Mouse (Mus musculus) limb, embryonic 10.5 days (tissue): ENCODE measurements around the gene Lrrc32. TPM values are rescaled to one million over a fixed set of nuclear protein-coding genes. Genes with fewer than 3 reads are reported as not detected.

Experiments
- DNase-seq: peaks from one replicate; pipeline ENCODE4 v3.0.0-alpha.2; 2017; ENCODE audit warnings: low spot score
- H3K27ac ChIP-seq: fragments of 300-500 bp; sonication (generic); 2 replicates; pipeline ENCODE4 v1.5.1; 2016; ENCODE audit warnings: mild to moderate bottlenecking
- H3K27me3 ChIP-seq: fragments of 300-500 bp; sonication (generic); 2 replicates; pipeline ENCODE4 v1.6.1; 2016; ENCODE audit warnings: low read depth, mild to moderate bottlenecking; ENCODE audit not compliant: poor library complexity, severe bottlenecking
- H3K36me3 ChIP-seq: fragments of 300-500 bp; sonication (generic); 2 replicates; pipeline ENCODE4 v1.6.1; 2016; ENCODE audit warnings: mild to moderate bottlenecking, moderate library complexity
- H3K4me1 ChIP-seq: fragments of 300-500 bp; sonication (generic); 2 replicates; pipeline ENCODE4 v1.6.1; 2016
- H3K4me3 ChIP-seq: fragments of 300-500 bp; sonication (generic); 2 replicates; pipeline ENCODE4 v1.5.1; 2016; ENCODE audit warnings: mild to moderate bottlenecking, moderate library complexity
- H3K9me3 ChIP-seq: fragments of 300-500 bp; sonication (generic); replicated peaks from 2 replicates; pipeline ENCODE4 v1.6.1; 2016; ENCODE audit warnings: mild to moderate bottlenecking
- WGBS: fragments of 180-500 bp; shearing (Covaris S2); methylation state at CpG from one replicate; pipeline ENCODE4 v1.1.7; 2016; 5-methylcytosine and 5-hydroxymethylcytosine counted together
- polyA plus RNA-seq: library from polyadenylated mRNA; unstranded; fragments of >200 nt; fragmentation: Nextera tagmentation; extraction: Ambion mirVana; gene quantifications from 2 replicates; pipeline ENCODE4 v1.2.1, GENCODE M21; 2016

The Lrrc32 gene
- polyA plus RNA-seq, 1 experiment from 2014 or later: 2.8 TPM

DNA sequence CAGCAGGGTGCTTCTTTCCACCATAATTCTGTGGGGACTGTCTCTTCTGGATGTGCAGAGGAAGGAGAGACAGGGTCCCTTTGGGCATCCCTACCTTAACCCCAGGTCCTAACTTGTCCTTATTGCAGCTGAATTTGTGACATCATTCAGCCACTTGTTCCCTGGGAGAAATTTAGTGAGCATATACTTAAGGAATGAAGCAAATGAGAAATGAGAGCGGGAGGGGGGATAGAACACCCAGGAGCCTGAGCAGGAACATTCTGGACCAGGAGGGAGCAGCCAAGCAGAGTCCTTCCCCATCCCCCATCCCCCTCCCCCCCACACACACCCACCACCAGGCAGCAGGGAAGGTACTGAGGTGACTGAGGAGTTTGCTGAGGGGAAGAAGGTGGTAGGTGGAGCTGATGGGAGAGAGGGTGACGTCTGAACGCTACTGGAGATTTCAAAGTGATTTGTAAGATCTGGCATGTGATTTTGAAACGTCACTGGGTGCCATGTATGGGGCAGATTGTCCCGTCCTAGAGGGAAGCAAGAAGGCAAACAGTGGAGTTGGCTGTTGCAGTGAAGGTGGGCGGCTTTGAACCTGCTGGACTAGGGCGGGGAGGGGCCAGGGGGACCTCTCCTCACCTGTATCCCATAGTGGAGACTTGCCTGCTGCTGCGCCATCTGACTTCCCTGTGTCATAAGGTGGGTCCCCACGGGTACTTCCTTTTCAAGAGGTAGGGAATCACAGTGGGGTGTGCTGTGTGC, 2.5 kb downstream of the Lrrc32 start:
- no peaks in the 10 kb centered on the region for H3K36me3 ChIP-seq
- no peak overlapping the region for H3K4me3 ChIP-seq
- H3K4me1 ChIP-seq: peaks cover 60% of the 10 kb centered on the region
- peaks cover 53% of the 10 kb centered on the region for H3K27me3 ChIP-seq
- 64% methylated on average over 9 of the region's 9 CpGs for WGBS
- no peak for DNase-seq
- H3K27ac ChIP-seq: no peak overlapping the region; the same call in 1 of the 2 replicates
- no peaks in the 10 kb centered on the region for H3K9me3 ChIP-seq

DNA sequence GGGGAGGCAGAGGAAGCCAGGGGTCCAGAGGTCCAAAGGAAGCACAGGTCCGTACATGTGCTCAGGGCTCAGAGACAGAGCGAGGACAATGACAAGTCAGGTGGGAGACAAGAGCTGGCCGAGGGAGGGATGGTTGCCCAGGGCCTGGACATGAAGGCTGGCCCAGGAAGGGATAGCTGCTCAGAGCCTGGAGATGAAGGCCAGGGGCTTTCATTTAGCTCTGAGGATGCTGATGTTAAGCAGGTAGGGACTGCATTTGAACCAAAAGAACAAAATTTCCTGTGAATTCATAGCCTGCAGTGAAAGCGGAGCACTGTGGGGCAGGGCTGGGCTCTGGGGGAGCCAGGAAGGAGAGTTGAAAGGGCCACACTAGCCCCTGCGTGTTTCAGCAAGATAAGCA, 3.2 kb downstream of the Lrrc32 start:
- Histone ChIP-seq H3K27me3 (peaks cover 48% of the 10 kb centered on the region), H3K36me3 (no peaks in the 10 kb centered on the region), H3K9me3 (no peaks in the 10 kb centered on the region), H3K4me1 (peaks cover 63% of the 10 kb centered on the region), H3K4me3 (no peak overlapping the region), H3K27ac (no peak overlapping the region; the same call in 1 of the 2 replicates)
- 78% methylated on average over 5 of the region's 5 CpGs for WGBS
- DNase-seq: no peak

DNA sequence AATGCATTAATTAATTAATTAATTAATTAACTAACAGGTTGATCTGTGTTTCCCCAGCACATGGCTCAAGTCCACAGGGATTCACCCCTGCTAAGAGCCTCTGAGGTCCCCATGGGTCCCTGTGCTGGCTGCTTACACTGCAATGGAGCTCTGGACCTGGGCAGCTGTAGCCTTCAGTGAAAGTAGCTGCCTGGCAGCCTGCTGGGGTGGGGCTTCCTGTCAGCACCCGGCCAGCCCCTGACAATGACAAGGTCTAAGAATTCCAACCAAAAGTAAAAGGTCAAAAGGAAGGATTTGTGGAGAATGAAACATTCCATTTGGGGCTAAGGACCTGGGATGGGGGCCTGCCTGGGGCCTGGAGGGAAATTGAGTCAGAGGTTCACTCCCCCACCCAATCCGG, 4.2 kb downstream of the Lrrc32 start:
- no peaks in the 10 kb centered on the region for H3K36me3 ChIP-seq
- DNase-seq: no peak
- no peak overlapping the region for H3K27ac ChIP-seq
- peaks cover 68% of the 10 kb centered on the region for H3K4me1 ChIP-seq
- peaks cover 38% of the 10 kb centered on the region for H3K27me3 ChIP-seq
- H3K4me3 ChIP-seq: no peak overlapping the region
- 68% methylated on average over 2 of the region's 2 CpGs for WGBS
- no peaks in the 10 kb centered on the region for H3K9me3 ChIP-seq

DNA sequence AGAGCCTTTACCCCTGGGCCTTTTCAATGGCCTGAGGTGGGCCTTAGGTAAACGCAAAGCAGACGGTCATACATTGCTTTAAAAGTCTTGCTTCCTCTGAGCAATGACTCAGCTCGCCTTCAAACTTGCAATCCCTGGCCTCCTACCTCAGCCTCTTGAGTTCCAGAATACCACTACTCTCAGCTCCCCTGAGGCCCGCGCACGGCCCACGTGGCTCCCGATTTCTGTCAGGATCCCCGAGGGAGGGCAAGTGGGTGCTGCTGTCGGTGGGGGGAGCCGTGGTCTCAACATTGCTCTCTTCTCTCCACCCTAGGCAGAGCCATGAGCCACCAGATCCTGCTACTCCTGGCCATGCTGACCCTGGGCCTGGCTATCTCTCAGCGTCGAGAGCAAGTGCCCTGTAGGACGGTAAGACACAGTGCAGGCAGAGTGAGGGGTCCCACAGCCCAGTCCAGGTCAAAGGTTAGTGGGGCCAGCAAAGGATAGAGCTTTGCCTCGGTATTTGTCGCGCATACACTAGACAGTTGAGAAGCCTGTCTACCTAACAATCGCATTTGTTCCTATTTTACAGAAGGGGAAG, 4.9 kb downstream of the Lrrc32 start:
- peak overlapping the region; percentile 50 for H3K27ac ChIP-seq
- H3K36me3 ChIP-seq: no peaks in the 10 kb centered on the region
- no peaks in the 10 kb centered on the region for H3K9me3 ChIP-seq
- peaks cover 36% of the 10 kb centered on the region for H3K27me3 ChIP-seq
- WGBS: 72% methylated on average over 18 of the region's 18 CpGs
- peaks cover 68% of the 10 kb centered on the region for H3K4me1 ChIP-seq
- DNase-seq: no peak
- no peak overlapping the region for H3K4me3 ChIP-seq

DNA sequence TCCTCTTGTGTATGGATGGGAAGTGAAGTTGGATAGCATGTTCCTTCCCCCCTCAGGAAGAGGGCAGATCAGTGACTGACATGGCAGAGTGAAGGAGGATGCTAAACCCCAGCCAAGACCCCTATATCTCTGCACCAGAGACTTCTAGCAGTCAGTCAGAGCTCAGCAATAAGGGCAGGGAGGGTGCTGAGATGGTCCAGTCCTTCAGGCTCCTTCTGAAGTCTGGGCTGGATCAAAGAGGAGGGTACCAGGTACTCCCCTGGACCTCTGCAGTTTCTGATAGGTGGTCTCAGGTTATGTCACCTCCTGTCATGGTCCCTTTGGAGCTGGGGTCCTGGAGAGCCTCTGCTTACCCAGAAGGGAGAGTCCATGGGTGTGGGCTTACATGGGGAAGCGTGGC, 6.5 kb downstream of the Lrrc32 start:
- WGBS: 81% methylated on average over 1 of the region's 1 CpGs

GRCm38 (mm10) chr7:98497451-98497850, 8.4 kb downstream of the Lrrc32 start:
- Histone ChIP-seq H3K9me3 (no peaks in the 10 kb centered on the region), H3K4me1 (peaks cover 78% of the 10 kb centered on the region), H3K27me3 (peaks cover 6% of the 10 kb centered on the region; the same call in 1 of the 2 replicates), H3K36me3 (peaks cover 2% of the 10 kb centered on the region; the same call in 1 of the 2 replicates), H3K27ac (no peak overlapping the region), H3K4me3 (no peak overlapping the region)
- DNase-seq: no peak
- WGBS: 64% methylated on average over 5 of the region's 5 CpGs

More for the DNA sequence above, 6.5 kb downstream of the Lrrc32 start:
- DNase-seq: no peak
- Histone ChIP-seq H3K4me1 (peaks cover 73% of the 10 kb centered on the region), H3K9me3 (no peaks in the 10 kb centered on the region), H3K36me3 (peaks cover 2% of the 10 kb centered on the region; the same call in 1 of the 2 replicates), H3K4me3 (no peak overlapping the region), H3K27me3 (peaks cover 24% of the 10 kb centered on the region), H3K27ac (no peak overlapping the region)

- Histone ChIP-seq H3K27me3 (peaks cover 11% of the 10 kb centered on the region; the same call in 1 of the 2 replicates), H3K36me3 (peaks cover 2% of the 10 kb centered on the region; the same call in 1 of the 2 replicates), H3K27ac (peak overlapping the region; percentile 1; the same call in 1 of the 2 replicates), H3K4me3 (no peak overlapping the region), H3K9me3 (no peaks in the 10 kb centered on the region), H3K4me1 (peaks cover 79% of the 10 kb centered on the region)
- DNase-seq: no peak
- WGBS: 90% methylated on average over 12 of the region's 12 CpGs
Measured at GRCm38 (mm10) chr7:98498101-98498500, 9.0 kb downstream of the Lrrc32 start.

GRCm38 (mm10) chr7:98498656-98499560, 9.8 kb downstream of the Lrrc32 start:
- no peaks in the 10 kb centered on the region for H3K9me3 ChIP-seq
- H3K27ac ChIP-seq: peak overlapping the region; percentile 60
- peaks cover 2% of the 10 kb centered on the region; the same call in 1 of the 2 replicates for H3K36me3 ChIP-seq
- H3K4me3 ChIP-seq: no peak overlapping the region
- H3K4me1 ChIP-seq: peaks cover 78% of the 10 kb centered on the region
- peaks cover 14% of the 10 kb centered on the region; the same call in 1 of the 2 replicates for H3K27me3 ChIP-seq
- no peak for DNase-seq
- WGBS: 87% methylated on average over 20 of the region's 20 CpGs

DNA sequence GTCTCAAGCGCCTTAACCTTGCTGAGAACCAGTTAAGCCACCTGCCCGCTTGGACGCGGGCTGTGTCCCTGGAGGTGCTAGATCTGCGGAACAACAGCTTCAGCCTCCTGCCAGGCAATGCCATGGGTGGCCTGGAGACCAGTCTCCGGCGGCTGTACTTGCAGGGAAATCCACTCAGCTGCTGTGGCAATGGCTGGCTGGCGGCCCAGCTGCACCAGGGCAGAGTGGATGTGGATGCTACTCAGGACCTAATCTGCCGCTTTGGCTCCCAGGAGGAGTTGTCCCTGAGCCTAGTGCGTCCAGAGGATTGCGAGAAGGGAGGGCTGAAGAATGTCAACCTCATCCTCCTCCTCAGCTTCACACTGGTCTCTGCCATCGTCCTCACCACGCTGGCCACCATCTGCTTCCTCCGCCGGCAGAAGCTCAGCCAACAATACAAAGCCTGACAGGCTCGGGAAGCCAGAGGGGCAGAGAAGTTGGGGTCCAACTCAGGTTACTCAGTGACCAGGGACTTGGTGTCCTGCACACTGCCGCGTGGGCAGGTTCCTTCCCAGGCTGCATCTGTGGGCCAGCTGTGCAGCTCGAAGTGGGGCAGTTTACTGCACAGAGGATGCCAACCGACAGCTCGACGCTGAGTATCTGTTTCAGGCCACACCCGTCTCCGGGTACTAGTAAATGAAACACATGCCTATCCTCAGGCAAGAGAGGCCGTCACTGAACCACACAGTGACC, 10.6 kb downstream of the Lrrc32 start:
- Histone ChIP-seq H3K27ac (peak overlapping the region; percentile 60), H3K36me3 (peaks cover 2% of the 10 kb centered on the region; the same call in 1 of the 2 replicates), H3K27me3 (peaks cover 14% of the 10 kb centered on the region; the same call in 1 of the 2 replicates), H3K9me3 (no peaks in the 10 kb centered on the region), H3K4me3 (no peak overlapping the region), H3K4me1 (peaks cover 78% of the 10 kb centered on the region)
- WGBS: 78% methylated on average over 25 of the region's 25 CpGs
- no peak for DNase-seq

GRCm38 (mm10) chr7:98500470-98500869, 11.4 kb downstream of the Lrrc32 start:
- Histone ChIP-seq H3K36me3 (peaks cover 2% of the 10 kb centered on the region; the same call in 1 of the 2 replicates), H3K9me3 (no peaks in the 10 kb centered on the region), H3K27me3 (peaks cover 14% of the 10 kb centered on the region; the same call in 1 of the 2 replicates), H3K27ac (no peak overlapping the region), H3K4me1 (peaks cover 79% of the 10 kb centered on the region), H3K4me3 (no peak overlapping the region)
- 93% methylated on average over 3 of the region's 3 CpGs for WGBS
- no peak for DNase-seq

DNA sequence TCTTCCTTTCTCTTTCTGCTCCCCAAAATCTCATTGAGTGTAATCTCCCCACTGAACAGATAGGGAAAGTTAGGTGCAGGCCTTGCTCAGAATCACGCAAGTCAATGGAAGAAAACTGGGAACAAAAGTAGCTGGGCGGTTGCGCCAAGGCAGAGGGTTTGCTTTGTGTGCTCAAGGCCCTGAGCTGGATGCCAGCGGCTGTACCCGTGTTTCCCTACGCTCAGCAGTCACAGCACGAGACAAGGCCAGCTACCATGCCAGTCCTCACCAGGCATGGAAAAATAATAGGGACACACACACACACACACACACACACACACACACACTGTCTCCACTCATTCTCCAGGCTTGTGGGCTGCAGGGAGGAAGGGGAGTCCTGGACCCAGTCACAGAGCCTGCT, 12.0 kb downstream of the Lrrc32 start:
- H3K4me1 ChIP-seq: peaks cover 79% of the 10 kb centered on the region
- no peaks in the 10 kb centered on the region for H3K9me3 ChIP-seq
- H3K27me3 ChIP-seq: peaks cover 14% of the 10 kb centered on the region; the same call in 1 of the 2 replicates
- H3K4me3 ChIP-seq: no peak overlapping the region
- H3K36me3 ChIP-seq: peaks cover 2% of the 10 kb centered on the region; the same call in 1 of the 2 replicates
- WGBS: 94% methylated on average over 7 of the region's 7 CpGs
- no peak for DNase-seq
- no peak overlapping the region; the same call in 1 of the 2 replicates for H3K27ac ChIP-seq

- no peaks in the 10 kb centered on the region for H3K9me3 ChIP-seq
- peak overlapping the region; percentile 57 for H3K27ac ChIP-seq
- H3K27me3 ChIP-seq: peaks cover 14% of the 10 kb centered on the region; the same call in 1 of the 2 replicates
- no peak for DNase-seq
- H3K4me1 ChIP-seq: peaks cover 68% of the 10 kb centered on the region
- no peak overlapping the region for H3K4me3 ChIP-seq
- WGBS: 37% methylated on average over 5 of the region's 5 CpGs
- peaks cover 2% of the 10 kb centered on the region; the same call in 1 of the 2 replicates for H3K36me3 ChIP-seq
Measured at GRCm38 (mm10) chr7:98502921-98503320, 13.8 kb downstream of the Lrrc32 start.
